ENCODE assay signal across 9 mouse cellular contexts in the genomic region with DNA sequence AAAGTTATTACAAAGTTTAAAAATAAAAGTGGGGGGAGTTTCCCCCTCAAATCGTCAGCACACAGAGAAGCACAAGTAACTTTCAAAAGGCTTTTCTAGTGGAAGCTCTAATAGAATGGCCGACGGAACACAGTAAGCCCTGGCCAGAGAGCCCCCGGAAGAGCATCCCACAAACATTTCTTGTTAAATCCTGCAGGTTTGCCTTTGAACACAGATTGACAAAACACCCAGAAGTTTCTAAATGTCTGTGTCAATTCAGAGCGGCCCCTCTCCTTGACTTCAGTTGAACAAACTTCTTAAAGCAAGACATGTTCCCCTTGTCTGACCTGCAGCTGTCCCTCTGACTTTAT. TPM values are rescaled to one million over a fixed set of nuclear protein-coding genes. Genes with fewer than 3 reads are reported as not detected.
A peak's percentile ranks its signal among the peaks of the same experiment; 100 is the strongest.
DNase-seq lines count a peak whose midpoint lies in the region; ATAC-seq lines count a peak whose summit lies in the region.
"Had no signal": no experiment of that assay in that cellular context is flagged by ENCODE, and none has a peak within 500 bp of the region (broad histone marks: within the 10 kb centered on the region; RNA-seq: fewer than 3 reads in every experiment).

No protein-coding gene starts in this region.

- peaks cover 8% of the 10 kb centered on the region; the same call in 1 of the 2 replicates for H3K4me1 ChIP-seq in kidney, embryonic 14.5 days (ENCODE audit: control insufficient read depth, insufficient read depth, low read length)
- H3K4me1 ChIP-seq in embryonic facial prominence, embryonic 13.5 days = peaks cover 6% of the 10 kb centered on the region; the same call in 1 of the 2 replicates
- peaks cover 15% of the 10 kb centered on the region for H3K4me1 ChIP-seq in hindbrain, embryonic 15.5 days (replicated peaks)
- H3K4me1 ChIP-seq in midbrain, embryonic 15.5 days = peaks cover 30% of the 10 kb centered on the region

- H3K4me3 ChIP-seq in kidney, embryonic 14.5 days (ENCODE audit: low read length) = peak overlapping the region; percentile 73
- peak overlapping the region; percentile 71 for H3K4me3 ChIP-seq in embryonic facial prominence, embryonic 13.5 days
- peak overlapping the region; percentile 89 for H3K4me3 ChIP-seq in hindbrain, embryonic 15.5 days
- peak overlapping the region; percentile 72 for H3K4me3 ChIP-seq in midbrain, embryonic 15.5 days

- H3K27me3 ChIP-seq in kidney, embryonic 14.5 days (ENCODE audit: control insufficient read depth, insufficient read depth, low read length) = no peaks in the 10 kb centered on the region
- peaks cover 45% of the 10 kb centered on the region for H3K27me3 ChIP-seq in embryonic facial prominence, embryonic 13.5 days
- no peaks in the 10 kb centered on the region for H3K27me3 ChIP-seq in hindbrain, embryonic 15.5 days
- peaks cover 16% of the 10 kb centered on the region; the same call in 1 of the 2 replicates for H3K27me3 ChIP-seq in midbrain, embryonic 15.5 days (replicated peaks)

- peaks cover 13% of the 10 kb centered on the region; the same call in 1 of the 2 replicates for H3K36me3 ChIP-seq in kidney, embryonic 14.5 days (ENCODE audit: control insufficient read depth, insufficient read depth, low read length)
- H3K36me3 ChIP-seq in embryonic facial prominence, embryonic 13.5 days = no peaks in the 10 kb centered on the region
- H3K36me3 ChIP-seq in hindbrain, embryonic 15.5 days = no peaks in the 10 kb centered on the region
- no peaks in the 10 kb centered on the region for H3K36me3 ChIP-seq in midbrain, embryonic 15.5 days (replicated peaks)
- H3K36me3 ChIP-seq: G1E had no signal

- no peak for ATAC-seq in kidney, embryonic 14.5 days (ENCODE audit: low FRiP score, low TSS enrichment)
- no peak for ATAC-seq in embryonic facial prominence, embryonic 13.5 days (ENCODE audit: insufficient number of reproducible peaks, insufficient read depth, low FRiP score, low TSS enrichment, low read depth)
- ATAC-seq in hindbrain, embryonic 15.5 days (ENCODE audit: low FRiP score, low read depth) = no peak
- ATAC-seq in midbrain, embryonic 15.5 days (replicated peaks) = no peak

- peak overlapping the region; percentile 93 for H3K9ac ChIP-seq in kidney, embryonic 14.5 days (ENCODE audit: low read depth, low read length)
- H3K9ac ChIP-seq in embryonic facial prominence, embryonic 13.5 days = peak overlapping the region; percentile 88
- H3K9ac ChIP-seq in hindbrain, embryonic 15.5 days = peak overlapping the region; percentile 98
- peak overlapping the region; percentile 56; the same call in 1 of the 2 replicates for H3K9ac ChIP-seq in midbrain, embryonic 15.5 days

- no peaks in the 10 kb centered on the region for H3K9me3 ChIP-seq in kidney, embryonic 14.5 days (ENCODE audit: control insufficient read depth, low read length)
- H3K9me3 ChIP-seq in embryonic facial prominence, embryonic 13.5 days = no peaks in the 10 kb centered on the region
- H3K9me3 ChIP-seq in hindbrain, embryonic 15.5 days = no peaks in the 10 kb centered on the region
- H3K9me3 ChIP-seq in midbrain, embryonic 15.5 days = no peaks in the 10 kb centered on the region
- H3K9me3 ChIP-seq: G1E had no signal

- no peak for DNase-seq in kidney, adult 8-10 months
- DNase-seq in layer of hippocampus, adult 9-11 months = no peak
- no peak for DNase-seq in frontal cortex, postnatal 10 days (ENCODE audit: low spot score in 2 of 2)
- DNase-seq in urinary bladder, adult 2 months (ENCODE audit: low spot score) = no peak

- WGBS in kidney, embryonic 14.5 days = 2% methylated on average over 5 of the region's 5 CpGs
- WGBS in embryonic facial prominence, embryonic 13.5 days = 8% methylated on average over 5 of the region's 5 CpGs
- WGBS in hindbrain, embryonic 15.5 days = 5% methylated on average over 5 of the region's 5 CpGs
- 6% methylated on average over 5 of the region's 5 CpGs for WGBS in midbrain, embryonic 15.5 days

- H3K4me2 ChIP-seq in kidney, embryonic 14.5 days (replicated peaks; ENCODE audit: low read depth, low read length) = peak overlapping the region; percentile 73
- H3K4me2 ChIP-seq in embryonic facial prominence, embryonic 13.5 days = peak overlapping the region; percentile 90
- H3K4me2 ChIP-seq in hindbrain, embryonic 15.5 days = peak overlapping the region; percentile 95
- peak overlapping the region; percentile 95 for H3K4me2 ChIP-seq in midbrain, embryonic 15.5 days

- H3K27ac ChIP-seq in kidney, embryonic 14.5 days (ENCODE audit: low read depth, low read length) = peak overlapping the region; percentile 99; the same call in 1 of the 2 replicates
- peak overlapping the region; percentile 76 for H3K27ac ChIP-seq in embryonic facial prominence, embryonic 13.5 days
- peak overlapping the region; percentile 100 for H3K27ac ChIP-seq in hindbrain, embryonic 15.5 days (replicated peaks)
- H3K27ac ChIP-seq in midbrain, embryonic 15.5 days = 0 out of 2 replicates have a peak overlapping the region, but pooled peaks have one; percentile 45

RNA-seq across cellular contexts. Expression of gene Meis1, which starts 3.4 kb away (rescaled TPM):
- polyA plus RNA-seq in kidney, embryonic 14.5 days (2014; fragmentation: Nextera tagmentation; extraction: Ambion mirVana) = 54.6 and 109 TPM in 2 replicates
- 47.4 and 59.0 TPM in 2 replicates for polyA plus RNA-seq in embryonic facial prominence, embryonic 13.5 days (2015; fragmentation: Nextera tagmentation; extraction: Ambion mirVana)
- polyA plus RNA-seq in hindbrain, embryonic 15.5 days (2015; fragmentation: Nextera tagmentation; extraction: Ambion mirVana) = 159 and 178 TPM in 2 replicates
- polyA plus RNA-seq in midbrain, embryonic 15.5 days (2015; fragmentation: Nextera tagmentation; extraction: Ambion mirVana) = 38.5 and 43.1 TPM in 2 replicates
- polyA plus RNA-seq in urinary bladder, adult 2 months (2012; rRNA removed) = 127 and 134 TPM in 2 replicates

Comparison
In these comparisons a context has a peak if more than half of its experiments do, and no peak if none do; other contexts are left out.
1. H3K27ac ChIP-seq: peak in every context shown above with its lines; median percentile 100 in hindbrain, embryonic 15.5 days; 99 in kidney, embryonic 14.5 days; 76 in embryonic facial prominence, embryonic 13.5 days; 45 in midbrain, embryonic 15.5 days.